Mouse (Mus musculus) brain, embryonic 14.5 days (tissue): ENCODE results near the gene Gtpbp4.
"Not testable (repeated sequence)": the region's sequence is repeated elsewhere in the genome, so short reads cannot be mapped to it uniquely, and the experiment has no call there.

Source experiments
- CTCF ChIP-seq: fragments of 200-500 bp; IDR thresholded peaks from 2 replicates; pipeline ENCODE4 v1.5.1; 2012; ENCODE audit warnings: inconsistent platforms, mild to moderate bottlenecking, moderate library complexity, borderline replicate concordance; ENCODE audit not compliant: insufficient read depth, insufficient read length; ENCODE audit errors: extremely low read depth
- POLR2A ChIP-seq: fragments of 200-500 bp; IDR thresholded peaks from 2 replicates; pipeline ENCODE4 v1.6.1; 2012; ENCODE audit warnings: mild to moderate bottlenecking, inconsistent platforms, borderline replicate concordance; ENCODE audit not compliant: poor library complexity, insufficient read depth, insufficient read length, severe bottlenecking; ENCODE audit errors: extremely low read depth

DNA sequence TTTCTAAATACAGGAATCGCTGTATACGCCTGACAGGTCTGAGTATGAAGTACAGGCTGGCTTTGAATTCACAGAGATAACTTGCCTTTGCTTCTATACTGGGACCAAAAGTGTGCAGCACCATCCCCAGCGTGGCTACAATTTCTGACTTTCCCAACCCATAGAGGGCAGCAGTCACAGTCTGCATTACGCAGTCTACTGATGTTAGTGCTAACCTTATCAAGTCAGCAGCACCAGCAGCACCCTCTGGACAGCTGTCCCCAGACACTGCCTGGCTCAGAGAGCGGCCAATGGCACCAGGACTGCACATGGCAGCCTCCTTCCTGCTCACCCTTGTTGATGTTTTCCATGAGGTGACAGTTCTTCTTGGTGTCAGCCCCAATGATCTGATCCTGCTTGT is 52.1 kb downstream of the Gtpbp4 start:
- not testable (repeated sequence) for TF ChIP-seq POLR2A, CTCF
